Mouse (Mus musculus) MEL (cell line): Measurements from ENCODE around the gene Il15ra. TPM values are rescaled to one million over a fixed set of nuclear protein-coding genes. Genes with fewer than 3 reads are reported as not detected.

Experiments used
- DNase-seq: peaks from one replicate; pipeline ENCODE4 v3.0.0; 2011; ENCODE audit warnings: low read depth, low spot score
- H3K27ac ChIP-seq: 2 replicates; pipeline ENCODE4 v1.5.1; 2012; ENCODE audit warnings: low read depth, mild to moderate bottlenecking, control low read depth, low read length, moderate library complexity; ENCODE audit not compliant: control insufficient read depth
- H3K27me3 ChIP-seq, 2 experiments: fragments of 150-350 bp in 1 of 2; sonication (generic) in 1 of 2; 2 replicates each; pipeline ENCODE4 v1.6.1; 2012; ENCODE audit warnings: low read length in 2 of 2, mild to moderate bottlenecking in 2 of 2, improper control_type of control experiment in 1 of 2, moderate library complexity in 1 of 2; ENCODE audit not compliant: insufficient read depth in 2 of 2, control insufficient read depth in 1 of 2
- H3K36me3 ChIP-seq, 2 experiments: 2 replicates each; pipeline ENCODE4 v1.6.1; 2012 to 2014; ENCODE audit warnings: low read length in 2 of 2, improper control_type of control experiment in 1 of 2, inconsistent platforms in 1 of 2, mild to moderate bottlenecking in 1 of 2; ENCODE audit not compliant: insufficient read depth in 2 of 2, control insufficient read depth in 1 of 2
- H3K4me1 ChIP-seq, 2 experiments: fragments of 150-350 bp in 1 of 2; sonication (generic) in 1 of 2; 2 replicates each; pipeline ENCODE4 v1.6.1; 2012; ENCODE audit warnings: low read length in 2 of 2, improper control_type of control experiment in 1 of 2, mild to moderate bottlenecking in 1 of 2; ENCODE audit not compliant: insufficient read depth in 2 of 2, control insufficient read depth in 1 of 2
- H3K4me3 ChIP-seq, 2 experiments: fragments of 150-350 bp in 1 of 2; sonication (generic) in 1 of 2; 2 replicates each; pipeline ENCODE4 v1.5.1; 2012; ENCODE audit warnings: low read depth in 2 of 2, low read length in 2 of 2, mild to moderate bottlenecking in 2 of 2, moderate library complexity in 2 of 2, control low read depth in 1 of 2, improper control_type of control experiment in 1 of 2; ENCODE audit not compliant: control insufficient read depth in 1 of 2, insufficient read depth in 1 of 2
- H3K79me2 ChIP-seq: 2 replicates; pipeline ENCODE4 v1.6.1; 2012; ENCODE audit warnings: mild to moderate bottlenecking, low read length, moderate library complexity; ENCODE audit not compliant: control insufficient read depth, poor library complexity, insufficient read depth
- H3K9ac ChIP-seq: 2 replicates; pipeline ENCODE4 v1.6.1; 2012; ENCODE audit warnings: low read depth, mild to moderate bottlenecking, control low read depth, low read length, moderate library complexity; ENCODE audit not compliant: control insufficient read depth, poor library complexity, severe bottlenecking
- H3K9me3 ChIP-seq: fragments of 150-350 bp; sonication (generic); replicated peaks from 2 replicates; pipeline ENCODE4 v1.6.1; 2012; ENCODE audit warnings: mild to moderate bottlenecking, low read length, improper control_type of control experiment, moderate library complexity; ENCODE audit not compliant: insufficient read depth
- CHD2 ChIP-seq: IDR thresholded peaks from 2 replicates; pipeline ENCODE4 v1.6.1; 2011; ENCODE audit warnings: low read length, improper control_type of control experiment
- HCFC1 ChIP-seq: IDR thresholded peaks from 2 replicates; pipeline ENCODE4 v1.6.1; 2012; ENCODE audit warnings: low read depth, mild to moderate bottlenecking, inconsistent platforms, low read length, improper control_type of control experiment, moderate library complexity
- JUND ChIP-seq: IDR thresholded peaks from 2 replicates; pipeline ENCODE4 v1.6.1; 2011; ENCODE audit warnings: low read depth, mild to moderate bottlenecking, improper control_type of control experiment, low read length
- MEF2A ChIP-seq: IDR thresholded peaks from 2 replicates; pipeline ENCODE4 v1.6.1; 2014; ENCODE audit warnings: low read depth, mild to moderate bottlenecking, inconsistent platforms, low read length, improper control_type of control experiment; ENCODE audit not compliant: poor library complexity, insufficient replicate concordance, severe bottlenecking; ENCODE audit errors: extremely low read depth
- MYB ChIP-seq: IDR thresholded peaks from 2 replicates; pipeline ENCODE4 v1.6.1; 2011; ENCODE audit warnings: mild to moderate bottlenecking, low read depth, low read length, improper control_type of control experiment
- POLR2A ChIP-seq, 2 experiments: IDR thresholded peaks; 2 replicates each; pipeline ENCODE4 v1.6.1; 2011 to 2012; ENCODE audit warnings: low read length in 2 of 2, mild to moderate bottlenecking in 2 of 2, control low read depth in 1 of 2, improper control_type of control experiment in 1 of 2, low read depth in 1 of 2, moderate library complexity in 1 of 2; ENCODE audit not compliant: control insufficient read depth in 1 of 2, insufficient read depth in 1 of 2, poor library complexity in 1 of 2
- POLR2AphosphoS2 ChIP-seq: IDR thresholded peaks from 2 replicates; pipeline ENCODE4 v1.6.1; 2011; ENCODE audit warnings: low read length, improper control_type of control experiment
- POLR2AphosphoS5 ChIP-seq: IDR thresholded peaks from 2 replicates; pipeline ENCODE4 v1.6.1; 2012; ENCODE audit warnings: low read depth, borderline replicate concordance, mild to moderate bottlenecking, inconsistent platforms, low read length, moderate library complexity, mixed read lengths
- RCOR1 ChIP-seq: IDR thresholded peaks from 2 replicates; pipeline ENCODE4 v1.6.1; 2012; ENCODE audit warnings: low read depth, mild to moderate bottlenecking, inconsistent platforms, low read length, improper control_type of control experiment
- SIN3A ChIP-seq: IDR thresholded peaks from 2 replicates; pipeline ENCODE4 v1.6.1; 2012; ENCODE audit warnings: low read length, improper control_type of control experiment, inconsistent platforms
- TBP ChIP-seq: IDR thresholded peaks from 2 replicates; pipeline ENCODE4 v1.8.0; 2011; ENCODE audit warnings: low read depth, low read length, improper control_type of control experiment
- TCF12 ChIP-seq: IDR thresholded peaks from 2 replicates; pipeline ENCODE4 v1.6.1; 2014; ENCODE audit warnings: low read depth, mild to moderate bottlenecking, inconsistent platforms, low read length, improper control_type of control experiment, moderate library complexity
- USF1 ChIP-seq: IDR thresholded peaks from 2 replicates; pipeline ENCODE4 v1.6.1; 2014; ENCODE audit warnings: low read depth, mild to moderate bottlenecking, inconsistent platforms, low read length, improper control_type of control experiment, moderate library complexity
- polyA plus RNA-seq, 2 experiments: library from polyadenylated mRNA; stranded (reverse) in 1 of 2; unstranded in 1 of 2; fragments of >175 nt in 1 of 2; fragments of >200 nt in 1 of 2; gene quantifications; 2 replicates each; pipeline versions ENCODE4 v1.2.1 to v1.2.4; 2012; ENCODE audit warnings: low replicate concordance in 2 of 2, low read depth in 1 of 2; ENCODE audit not compliant: insufficient read length in 2 of 2, insufficient read depth in 1 of 2, missing spikeins in 1 of 2
- total RNA-seq: library from RNA; depleted of rRNA; stranded (reverse); fragments of 300-350 nt; gene quantifications from 2 replicates; pipeline ENCODE4 v1.2.3, GENCODE M21; 2012

The Il15ra gene
- total and polyA plus RNA-seq, 3 experiments: 0.50 to 0.95 TPM; not detected in 1

DNA sequence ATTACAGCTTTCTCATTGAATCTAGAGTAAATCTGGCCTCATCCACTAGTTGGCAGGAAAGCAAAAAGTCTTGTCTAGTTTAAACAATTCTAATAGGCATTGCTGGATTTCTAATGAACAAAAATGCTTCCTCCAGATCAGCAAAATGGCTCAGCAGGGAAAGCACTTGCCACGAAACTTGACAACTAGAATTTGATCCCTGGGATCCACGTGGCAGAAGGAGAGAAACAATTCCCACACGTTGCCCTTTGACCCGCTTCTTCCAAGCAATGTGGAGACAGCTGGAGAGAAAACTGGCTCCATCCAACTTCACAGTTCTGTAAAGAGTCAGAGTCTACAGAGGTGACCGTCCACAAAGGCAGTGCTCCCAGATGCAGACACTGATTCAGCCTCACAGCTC lies 6.1 kb upstream of the Il15ra start:
- no peaks in the 10 kb centered on the region for H3K36me3 ChIP-seq
- no peak overlapping the region for H3K9ac ChIP-seq
- no peaks in the 10 kb centered on the region for H3K4me1 ChIP-seq
- H3K27me3 ChIP-seq: peaks cover 0 to 7% of the 10 kb centered on the region in 2 experiments; a peak in 3 of 4 replicates
- no peaks in the 10 kb centered on the region for H3K79me2 ChIP-seq
- TF ChIP-seq POLR2AphosphoS5 (no peak), POLR2AphosphoS2 (no peak), POLR2A (IDR thresholded peaks at IDR 0.05; ENCODE audit: control insufficient read depth in 1 of 2, insufficient read depth in 1 of 2, low read depth in 1 of 2, low read length in 2 of 2, poor library complexity in 1 of 2) (no peak), RCOR1 (no peak), MEF2A (no peak), SIN3A (no peak)
- no peak overlapping the region for H3K27ac ChIP-seq
- no peaks in the 10 kb centered on the region for H3K9me3 ChIP-seq
- H3K4me3 ChIP-seq: no peak overlapping the region
- no peak for DNase-seq

DNA sequence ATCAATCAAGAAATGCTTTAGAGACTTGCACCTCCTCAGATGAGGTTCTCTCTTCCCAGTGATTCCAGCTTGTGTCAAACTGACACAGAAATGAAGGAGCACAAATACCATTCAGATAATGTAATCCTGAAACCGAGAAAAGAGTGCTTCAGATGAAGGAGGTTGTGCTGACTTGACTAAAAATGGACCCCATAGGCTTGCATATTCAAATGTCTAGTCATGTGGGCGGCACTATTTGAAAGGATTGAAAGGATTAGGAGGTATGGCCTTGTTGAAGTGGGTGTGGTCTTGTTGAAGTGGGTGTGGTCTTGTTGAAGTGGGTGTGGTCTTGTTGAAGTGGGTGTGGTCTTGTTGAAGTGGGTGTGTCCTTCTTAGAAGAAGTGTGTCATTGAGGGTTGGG lies 5.2 kb upstream of the Il15ra start:
- Histone ChIP-seq H3K9me3 (no peaks in the 10 kb centered on the region), H3K4me3 (no peak overlapping the region), H3K4me1 (no peaks in the 10 kb centered on the region), H3K36me3 (no peaks in the 10 kb centered on the region), H3K27ac (no peak overlapping the region), H3K27me3 (peaks cover 0 to 5% of the 10 kb centered on the region in 2 experiments), H3K79me2 (no peaks in the 10 kb centered on the region), H3K9ac (no peak overlapping the region)
- TF ChIP-seq JUND (no peak), SIN3A (no peak), CHD2 (no peak)
- DNase-seq: no peak

DNA sequence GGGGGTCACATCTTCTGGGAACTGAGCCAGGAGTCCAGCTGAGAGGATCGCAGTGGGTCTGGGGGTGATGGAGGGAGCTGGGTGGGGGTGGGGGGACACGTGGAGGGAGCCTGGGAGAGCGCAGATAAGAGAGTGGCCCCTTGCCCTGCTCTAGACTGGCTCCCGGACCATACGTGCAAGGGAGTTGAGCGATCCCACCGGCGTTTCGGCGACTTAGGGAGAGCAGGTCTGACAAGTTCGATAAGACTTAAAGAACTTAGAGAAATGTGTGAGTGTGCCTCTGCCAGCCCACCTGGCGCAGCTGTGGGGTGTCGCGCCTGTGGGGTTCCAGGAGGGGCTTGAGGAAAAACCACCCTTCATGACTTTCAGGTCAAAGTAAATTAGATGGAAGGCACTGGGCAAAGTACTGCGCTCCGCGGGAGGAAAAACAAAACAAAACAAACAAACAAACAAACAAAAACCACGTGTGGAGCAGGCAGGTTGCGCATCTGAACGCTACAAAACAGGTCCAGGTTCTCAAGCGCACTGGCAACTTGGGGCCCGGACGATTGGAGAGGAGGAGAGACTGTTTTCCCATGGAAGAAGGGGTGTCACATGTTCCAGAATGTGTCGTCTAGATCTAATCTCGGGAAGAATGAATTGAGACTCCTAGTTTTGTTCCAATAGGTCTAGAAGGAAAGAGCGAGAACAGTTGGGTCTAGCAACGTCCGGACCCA lies 1.1 kb downstream of the Il15ra start:
- Histone ChIP-seq H3K9ac (peak overlapping the region; percentile 47), H3K4me1 (peaks cover 0 to 3% of the 10 kb centered on the region in 2 experiments; a peak in 1 of 4 replicates), H3K9me3 (no peaks in the 10 kb centered on the region), H3K27me3 (peaks cover 0 to 8% of the 10 kb centered on the region in 2 experiments), H3K36me3 (peaks cover 0 to 2% of the 10 kb centered on the region in 2 experiments; a peak in 1 of 4 replicates), H3K27ac (no peak overlapping the region), H3K4me3 (peak overlapping the region; percentile 76 to 96), H3K79me2 (no peaks in the 10 kb centered on the region)
- TF ChIP-seq MYB: no peak
- TF ChIP-seq POLR2A (IDR thresholded peaks at IDR 0.05; ENCODE audit: control insufficient read depth in 1 of 2, insufficient read depth in 1 of 2, low read depth in 1 of 2, low read length in 2 of 2, poor library complexity in 1 of 2): no peak
- no peak for TF ChIP-seq TBP
- TF ChIP-seq TCF12: no peak
- no peak for TF ChIP-seq HCFC1
- TF ChIP-seq USF1: 0 out of 2 replicates have a peak, but pooled peaks have one; percentile 1
- TF ChIP-seq POLR2AphosphoS5: no peak
- no peak for TF ChIP-seq JUND
- DNase-seq: peak; percentile 27
